Mouse (Mus musculus) heart, embryonic 16.5 days (tissue): ENCODE results near the gene Caly. TPM values are rescaled to one million over a fixed set of nuclear protein-coding genes. Genes with fewer than 3 reads are reported as not detected.

Experiments
- ATAC-seq: fragments of 200-750 bp; cut with Nextera tagmentation; replicated peaks from 2 replicates; pipeline ENCODE4 v1.8.0; 2017; ENCODE audit warnings: moderate number of reproducible peaks; ENCODE audit not compliant: insufficient read depth, low FRiP score; ENCODE audit errors: extremely low read depth
- H3K27ac ChIP-seq: fragments of 300-500 bp; sonication (generic); 2 replicates; pipeline ENCODE4 v1.5.1; 2014; ENCODE audit warnings: mild to moderate bottlenecking, low read length, control low read depth, moderate library complexity
- H3K27me3 ChIP-seq: fragments of 300-500 bp; sonication (generic); 2 replicates; pipeline ENCODE4 v1.6.1; 2014; ENCODE audit warnings: low read length, mixed read lengths; ENCODE audit not compliant: control insufficient read depth, insufficient read depth
- H3K36me3 ChIP-seq: fragments of 300-500 bp; sonication (generic); 2 replicates; pipeline ENCODE4 v1.6.1; 2014; ENCODE audit not compliant: control insufficient read depth, insufficient read depth
- H3K4me1 ChIP-seq: fragments of 300-500 bp; sonication (generic); 2 replicates; pipeline ENCODE4 v1.6.1; 2014; ENCODE audit warnings: low read length, mixed read lengths; ENCODE audit not compliant: control insufficient read depth, insufficient read depth
- H3K4me2 ChIP-seq: fragments of 300-500 bp; sonication (generic); 2 replicates; pipeline ENCODE4 v1.6.1; 2014; ENCODE audit warnings: low read depth, mild to moderate bottlenecking, control low read depth, low read length
- H3K4me3 ChIP-seq: fragments of 300-500 bp; sonication (generic); 2 replicates; pipeline ENCODE4 v1.5.1; 2014; ENCODE audit warnings: mild to moderate bottlenecking, control low read depth, low read length
- H3K9ac ChIP-seq: fragments of 300-500 bp; sonication (generic); 2 replicates; pipeline ENCODE4 v1.6.1; 2014; ENCODE audit warnings: low read length, control low read depth
- H3K9me3 ChIP-seq: fragments of 300-500 bp; sonication (generic); replicated peaks from 2 replicates; pipeline ENCODE4 v1.6.1; 2016; ENCODE audit warnings: low read length; ENCODE audit not compliant: control insufficient read depth
- WGBS: fragments of 180-500 bp; shearing (Covaris S2); extraction: QIAGEN DNeasy Blood & Tissue Kit; methylation state at CpG from one replicate; pipeline ENCODE4 v1.1.7; 2014; 5-methylcytosine and 5-hydroxymethylcytosine counted together
- polyA plus RNA-seq: library from polyadenylated mRNA; unstranded; fragments of >200 nt; fragmentation: Nextera tagmentation; extraction: Ambion mirVana; gene quantifications from 2 replicates; pipeline ENCODE4 v1.2.1, GENCODE M21; 2015

Caly gene
- 0.47 and 0.66 TPM in 2 replicates for polyA plus RNA-seq

GRCm38 (mm10) chr7:140082242-140082678, at the start of gene Caly:
Gene Caly (minus strand): TSS chr7:140082548.
- peaks cover 49% of the 10 kb centered on the region for H3K27me3 ChIP-seq
- H3K9me3 ChIP-seq = no peaks in the 10 kb centered on the region
- no peaks in the 10 kb centered on the region for H3K36me3 ChIP-seq
- no peak within 1 kb of the TSS for H3K4me3 ChIP-seq
- no peak for ATAC-seq
- H3K4me1 ChIP-seq = peaks cover 5% of the 10 kb centered on the region; the same call in 1 of the 2 replicates
- no peak within 1 kb of the TSS for H3K9ac ChIP-seq
- no peak within 1 kb of the TSS for H3K27ac ChIP-seq
- H3K4me2 ChIP-seq = no peak within 1 kb of the TSS
- WGBS = 9% methylated on average over 18 of the region's 18 CpGs

GRCm38 (mm10) chr7:140127911-140128310, 45.6 kb upstream of the Caly start:
- 77% methylated on average over 2 of the region's 2 CpGs for WGBS

GRCm38 (mm10) chr7:140126934-140127333, 44.6 kb upstream of the Caly start:
- no peak for ATAC-seq
- H3K4me1 ChIP-seq = peaks cover 5% of the 10 kb centered on the region
- H3K9me3 ChIP-seq = no peaks in the 10 kb centered on the region
- peaks cover 6% of the 10 kb centered on the region; the same call in 1 of the 2 replicates for H3K36me3 ChIP-seq
- no peak overlapping the region; the same call in 1 of the 2 replicates for H3K4me2 ChIP-seq
- 89% methylated on average over 3 of the region's 3 CpGs for WGBS
- H3K4me3 ChIP-seq = no peak overlapping the region
- no peak overlapping the region for H3K9ac ChIP-seq
- H3K27ac ChIP-seq = no peak overlapping the region
- no peaks in the 10 kb centered on the region for H3K27me3 ChIP-seq

More at GRCm38 (mm10) chr7:140127911-140128310, 45.6 kb upstream of the Caly start:
- H3K9me3 ChIP-seq = no peaks in the 10 kb centered on the region
- no peak overlapping the region for H3K4me3 ChIP-seq
- no peak overlapping the region for H3K27ac ChIP-seq
- no peak for ATAC-seq
- no peak overlapping the region for H3K9ac ChIP-seq
- peaks cover 5% of the 10 kb centered on the region for H3K4me1 ChIP-seq
- H3K4me2 ChIP-seq = no peak overlapping the region
- H3K36me3 ChIP-seq = peaks cover 6% of the 10 kb centered on the region; the same call in 1 of the 2 replicates
- H3K27me3 ChIP-seq = no peaks in the 10 kb centered on the region

GRCm38 (mm10) chr7:140126022-140126350, 43.6 kb upstream of the Caly start:
- no peak for ATAC-seq
- Histone ChIP-seq H3K4me1 (peaks cover 5% of the 10 kb centered on the region), H3K9ac (peak overlapping the region; percentile 79), H3K27me3 (no peaks in the 10 kb centered on the region), H3K4me2 (peak overlapping the region; percentile 69), H3K4me3 (peak overlapping the region; percentile 72), H3K9me3 (no peaks in the 10 kb centered on the region), H3K27ac (peak overlapping the region; percentile 17; the same call in 1 of the 2 replicates), H3K36me3 (peaks cover 6% of the 10 kb centered on the region; the same call in 1 of the 2 replicates)
- WGBS = 3% methylated on average over 5 of the region's 5 CpGs

GRCm38 (mm10) chr7:140125278-140126021, 43.1 kb upstream of the Caly start:
- H3K4me3 ChIP-seq = peak overlapping the region; percentile 72
- WGBS = 2% methylated on average over 40 of the region's 40 CpGs
- H3K9me3 ChIP-seq = no peaks in the 10 kb centered on the region
- 0 out of 2 replicates have a peak, but pooled peaks cover 3% of the 10 kb centered on the region for H3K36me3 ChIP-seq
- peaks cover 5% of the 10 kb centered on the region for H3K4me1 ChIP-seq
- ATAC-seq = peak; percentile 98
- H3K4me2 ChIP-seq = peak overlapping the region; percentile 69
- H3K9ac ChIP-seq = peak overlapping the region; percentile 79
- peak overlapping the region; percentile 17; the same call in 1 of the 2 replicates for H3K27ac ChIP-seq
- H3K27me3 ChIP-seq = no peaks in the 10 kb centered on the region

- H3K4me2 ChIP-seq = no peak overlapping the region
- H3K27me3 ChIP-seq = no peaks in the 10 kb centered on the region
- H3K4me1 ChIP-seq = peaks cover 5% of the 10 kb centered on the region
- H3K9ac ChIP-seq = no peak overlapping the region
- WGBS = 80% methylated on average over 1 of the region's 1 CpGs
- H3K27ac ChIP-seq = no peak overlapping the region
- no peaks in the 10 kb centered on the region for H3K9me3 ChIP-seq
- no peak overlapping the region for H3K4me3 ChIP-seq
- H3K36me3 ChIP-seq = no peaks in the 10 kb centered on the region
- no peak for ATAC-seq
These were observed 42.0 kb upstream of the Caly start for GRCm38 (mm10) chr7:140124382-140124781.

GRCm38 (mm10) chr7:140122765-140123164, 40.4 kb upstream of the Caly start:
- H3K4me1 ChIP-seq = peaks cover 5% of the 10 kb centered on the region
- no peak overlapping the region for H3K9ac ChIP-seq
- no peaks in the 10 kb centered on the region for H3K36me3 ChIP-seq
- ATAC-seq = no peak
- WGBS = 20% methylated on average over 4 of the region's 4 CpGs
- H3K9me3 ChIP-seq = no peaks in the 10 kb centered on the region
- no peak overlapping the region for H3K27ac ChIP-seq
- H3K27me3 ChIP-seq = no peaks in the 10 kb centered on the region
- H3K4me2 ChIP-seq = no peak overlapping the region
- H3K4me3 ChIP-seq = no peak overlapping the region

GRCm38 (mm10) chr7:140121338-140121910, 39.1 kb upstream of the Caly start:
- Histone ChIP-seq H3K36me3 (no peaks in the 10 kb centered on the region), H3K9ac (no peak overlapping the region), H3K27me3 (no peaks in the 10 kb centered on the region), H3K4me2 (no peak overlapping the region), H3K9me3 (no peaks in the 10 kb centered on the region), H3K4me3 (no peak overlapping the region), H3K4me1 (peaks cover 4% of the 10 kb centered on the region; the same call in 1 of the 2 replicates), H3K27ac (no peak overlapping the region)
- WGBS = 58% methylated on average over 11 of the region's 13 CpGs
- ATAC-seq = no peak

GRCm38 (mm10) chr7:140120484-140120883, 38.1 kb upstream of the Caly start:
- Histone ChIP-seq H3K27ac (no peak overlapping the region), H3K27me3 (no peaks in the 10 kb centered on the region), H3K36me3 (no peaks in the 10 kb centered on the region), H3K9ac (no peak overlapping the region), H3K4me2 (no peak overlapping the region), H3K9me3 (no peaks in the 10 kb centered on the region), H3K4me1 (0 out of 2 replicates have a peak, but pooled peaks cover under 1% of the 10 kb centered on the region), H3K4me3 (no peak overlapping the region)
- no peak for ATAC-seq
- WGBS = 84% methylated on average over 2 of the region's 2 CpGs
